Mouse (Mus musculus): Measurements from ENCODE around the gene Zg16. TPM values are rescaled to one million over a fixed set of nuclear protein-coding genes. Genes with fewer than 3 reads are reported as not detected.
"Not testable (repeated sequence)": the region's sequence is repeated elsewhere in the genome, so short reads cannot be mapped to it uniquely, and the experiment has no call there.

The Zg16 gene
- polyA plus RNA-seq, 3 experiments from 2014 or later, result 1.6 TPM; not detected in 2

- peak; percentile 76 for ATAC-seq
These were observed 16.8 kb upstream of the Zg16 start for GRCm38 (mm10) chr7:127103960-127104359.

- ATAC-seq, result no peak
These were observed 15.0 kb upstream of the Zg16 start for GRCm38 (mm10) chr7:127102148-127102547.

GRCm38 (mm10) chr7:127101451-127102016 is 14.4 kb upstream of the Zg16 start:
- no peak for ATAC-seq

GRCm38 (mm10) chr7:127099528-127099927 is 12.4 kb upstream of the Zg16 start:
- ATAC-seq, result no peak

GRCm38 (mm10) chr7:127098950-127099349 is 11.8 kb upstream of the Zg16 start:
- ATAC-seq, result no peak

- ATAC-seq, result no peak
These were observed 11.4 kb upstream of the Zg16 start for GRCm38 (mm10) chr7:127098521-127098920.

GRCm38 (mm10) chr7:127096456-127096855 is 9.3 kb upstream of the Zg16 start:
- ATAC-seq, result no peak

- no peak for ATAC-seq
These were observed 6.8 kb upstream of the Zg16 start for GRCm38 (mm10) chr7:127093914-127094313.

GRCm38 (mm10) chr7:127091114-127091896 is 4.2 kb upstream of the Zg16 start, which contains the start of gene AI467606:
Gene AI467606 (plus strand): TSS chr7:127091359.
- ATAC-seq, result peak; percentile 93

- ATAC-seq, result peak; percentile 3
These were observed 3.3 kb upstream of the Zg16 start for GRCm38 (mm10) chr7:127090154-127091113.

- no peak for ATAC-seq
These were observed 2.0 kb upstream of the Zg16 start for GRCm38 (mm10) chr7:127088901-127089845.

- no peak for ATAC-seq
These were observed 955 bp upstream of the Zg16 start for GRCm38 (mm10) chr7:127088083-127088482.

- not testable (repeated sequence) for ATAC-seq
These were observed 1.4 kb downstream of the Zg16 start for GRCm38 (mm10) chr7:127085751-127086150.

- ATAC-seq, result no peak
These were observed 2.3 kb downstream of the Zg16 start for GRCm38 (mm10) chr7:127084794-127085193.

- peak; percentile 78 for ATAC-seq
These were observed 3.4 kb downstream of the Zg16 start for GRCm38 (mm10) chr7:127083689-127084088.

GRCm38 (mm10) chr7:127082995-127083394 is 4.1 kb downstream of the Zg16 start:
- peak; percentile 44 for ATAC-seq

GRCm38 (mm10) chr7:127082271-127082670 is 4.9 kb downstream of the Zg16 start:
- no peak for ATAC-seq

- ATAC-seq, result no peak
These were observed 7.1 kb downstream of the Zg16 start for GRCm38 (mm10) chr7:127080045-127080444.

GRCm38 (mm10) chr7:127077692-127078091 is 9.4 kb downstream of the Zg16 start:
- ATAC-seq, result no peak

GRCm38 (mm10) chr7:127076188-127076587 is 10.9 kb downstream of the Zg16 start:
- no peak for ATAC-seq

- ATAC-seq, result no peak
These were observed 13.9 kb downstream of the Zg16 start for GRCm38 (mm10) chr7:127073221-127073620.

Measured in inflammation-experienced regulatory T-cells, adult 6 months (primary cell).